Mouse (Mus musculus) intestine, embryonic 16.5 days (tissue): ENCODE measurements around the gene Sesn1. TPM values are rescaled to one million over a fixed set of nuclear protein-coding genes. Genes with fewer than 3 reads are reported as not detected.

Experiments used
- ATAC-seq: fragments of 200-750 bp; cut with Nextera tagmentation; 2 replicates; pipeline ENCODE4 v1.8.0; 2017; ENCODE audit warnings: moderate TSS enrichment, moderate library complexity
- H3K27ac ChIP-seq: fragments of 300-500 bp; sonication (generic); 2 replicates; pipeline ENCODE4 v1.5.1; 2014; ENCODE audit warnings: mild to moderate bottlenecking, low read length
- H3K27me3 ChIP-seq: fragments of 300-500 bp; sonication (generic); replicated peaks from 2 replicates; pipeline ENCODE4 v1.6.1; 2014; ENCODE audit warnings: low read length, control low read depth, mixed read lengths; ENCODE audit not compliant: control insufficient read depth, insufficient read depth
- H3K36me3 ChIP-seq: fragments of 300-500 bp; sonication (generic); 2 replicates; pipeline ENCODE4 v1.6.1; 2014; ENCODE audit warnings: low read length, control low read depth; ENCODE audit not compliant: control insufficient read depth, insufficient read depth
- H3K4me1 ChIP-seq: fragments of 300-500 bp; sonication (generic); 2 replicates; pipeline ENCODE4 v1.6.1; 2014; ENCODE audit warnings: low read length, control low read depth, mixed read lengths; ENCODE audit not compliant: control insufficient read depth, insufficient read depth
- H3K4me2 ChIP-seq: fragments of 300-500 bp; sonication (generic); 2 replicates; pipeline ENCODE4 v1.6.1; 2014; ENCODE audit warnings: low read depth, low read length, control low read depth
- H3K4me3 ChIP-seq: fragments of 300-500 bp; sonication (generic); 2 replicates; pipeline ENCODE4 v1.5.1; 2014; ENCODE audit warnings: mild to moderate bottlenecking, low read length
- H3K9ac ChIP-seq: fragments of 300-500 bp; sonication (generic); 2 replicates; pipeline ENCODE4 v1.6.1; 2014; ENCODE audit warnings: low read depth, low read length
- H3K9me3 ChIP-seq: fragments of 300-500 bp; sonication (generic); 2 replicates; pipeline ENCODE4 v1.6.1; 2016; ENCODE audit warnings: low read length, control low read depth; ENCODE audit not compliant: control insufficient read depth
- WGBS: fragments of 180-500 bp; shearing (Covaris S2); extraction: QIAGEN DNeasy Blood & Tissue Kit; methylation state at CpG from one replicate; pipeline ENCODE4 v1.1.7; 2014; 5-methylcytosine and 5-hydroxymethylcytosine counted together
- polyA plus RNA-seq: library from polyadenylated mRNA; unstranded; fragments of >200 nt; fragmentation: Nextera tagmentation; extraction: Ambion mirVana; gene quantifications from 2 replicates; pipeline ENCODE4 v1.2.1, GENCODE M21; 2015

The Sesn1 gene
- polyA plus RNA-seq, 1 experiment from 2014 or later = 28.3 TPM

GRCm38 (mm10) chr10:41907950-41908349, 98.2 kb downstream of the Sesn1 start:
- H3K4me2 ChIP-seq = no peak overlapping the region
- H3K36me3 ChIP-seq = peaks cover 7% of the 10 kb centered on the region; the same call in 1 of the 2 replicates
- WGBS = 85% methylated on average over 4 of the region's 4 CpGs
- H3K9ac ChIP-seq = no peak overlapping the region
- no peaks in the 10 kb centered on the region for H3K27me3 ChIP-seq
- H3K27ac ChIP-seq = no peak overlapping the region
- no peak overlapping the region for H3K4me3 ChIP-seq
- no peak for ATAC-seq
- H3K4me1 ChIP-seq = no peaks in the 10 kb centered on the region
- no peaks in the 10 kb centered on the region for H3K9me3 ChIP-seq

- no peak overlapping the region for H3K4me2 ChIP-seq
- no peaks in the 10 kb centered on the region for H3K4me1 ChIP-seq
- 75% methylated on average over 6 of the region's 6 CpGs for WGBS
- no peaks in the 10 kb centered on the region for H3K9me3 ChIP-seq
- H3K27me3 ChIP-seq = no peaks in the 10 kb centered on the region
- H3K4me3 ChIP-seq = no peak overlapping the region
- no peak overlapping the region for H3K27ac ChIP-seq
- H3K36me3 ChIP-seq = peaks cover 7% of the 10 kb centered on the region; the same call in 1 of the 2 replicates
- ATAC-seq = no peak
- H3K9ac ChIP-seq = no peak overlapping the region
Observed at GRCm38 (mm10) chr10:41908899-41909298, 99.2 kb downstream of the Sesn1 start.

GRCm38 (mm10) chr10:41912290-41912994, 102.7 kb downstream of the Sesn1 start:
- H3K4me2 ChIP-seq = no peak overlapping the region
- ATAC-seq = no peak
- no peaks in the 10 kb centered on the region for H3K36me3 ChIP-seq
- no peaks in the 10 kb centered on the region for H3K9me3 ChIP-seq
- no peak overlapping the region for H3K4me3 ChIP-seq
- no peaks in the 10 kb centered on the region for H3K4me1 ChIP-seq
- no peak overlapping the region for H3K9ac ChIP-seq
- H3K27me3 ChIP-seq = no peaks in the 10 kb centered on the region
- WGBS = 78% methylated on average over 8 of the region's 8 CpGs
- no peak overlapping the region for H3K27ac ChIP-seq

- no peaks in the 10 kb centered on the region for H3K36me3 ChIP-seq
- WGBS = 83% methylated on average over 14 of the region's 14 CpGs
- H3K9ac ChIP-seq = no peak overlapping the region
- H3K4me2 ChIP-seq = no peak overlapping the region
- no peak overlapping the region for H3K4me3 ChIP-seq
- H3K9me3 ChIP-seq = no peaks in the 10 kb centered on the region
- no peaks in the 10 kb centered on the region for H3K27me3 ChIP-seq
- no peak overlapping the region for H3K27ac ChIP-seq
- no peaks in the 10 kb centered on the region for H3K4me1 ChIP-seq
- ATAC-seq = no peak
Observed at GRCm38 (mm10) chr10:41926726-41927125, 117.0 kb downstream of the Sesn1 start.

GRCm38 (mm10) chr10:41930966-41931365, 121.2 kb downstream of the Sesn1 start:
- H3K9me3 ChIP-seq = no peaks in the 10 kb centered on the region
- H3K27me3 ChIP-seq = no peaks in the 10 kb centered on the region
- ATAC-seq = no peak
- H3K4me3 ChIP-seq = no peak overlapping the region
- H3K9ac ChIP-seq = no peak overlapping the region
- H3K4me1 ChIP-seq = peaks cover 14% of the 10 kb centered on the region
- no peak overlapping the region for H3K4me2 ChIP-seq
- H3K27ac ChIP-seq = no peak overlapping the region
- WGBS = 62% methylated on average over 4 of the region's 4 CpGs
- no peaks in the 10 kb centered on the region for H3K36me3 ChIP-seq

GRCm38 (mm10) chr10:41931962-41932361, 122.2 kb downstream of the Sesn1 start:
- 82% methylated on average over 12 of the region's 12 CpGs for WGBS
- no peak for ATAC-seq
- peaks cover 16% of the 10 kb centered on the region for H3K4me1 ChIP-seq

GRCm38 (mm10) chr10:41932943-41933342, 123.2 kb downstream of the Sesn1 start:
- ATAC-seq = no peak
- H3K9ac ChIP-seq = no peak overlapping the region
- H3K36me3 ChIP-seq = no peaks in the 10 kb centered on the region
- no peak overlapping the region for H3K4me3 ChIP-seq
- no peak overlapping the region for H3K4me2 ChIP-seq
- peaks cover 16% of the 10 kb centered on the region for H3K4me1 ChIP-seq
- H3K27me3 ChIP-seq = no peaks in the 10 kb centered on the region
- no peaks in the 10 kb centered on the region for H3K9me3 ChIP-seq
- H3K27ac ChIP-seq = no peak overlapping the region
- WGBS = 87% methylated on average over 5 of the region's 5 CpGs

More at GRCm38 (mm10) chr10:41931962-41932361, 122.2 kb downstream of the Sesn1 start:
- no peak overlapping the region for H3K27ac ChIP-seq
- H3K9ac ChIP-seq = no peak overlapping the region
- H3K27me3 ChIP-seq = no peaks in the 10 kb centered on the region
- H3K9me3 ChIP-seq = no peaks in the 10 kb centered on the region
- no peaks in the 10 kb centered on the region for H3K36me3 ChIP-seq
- H3K4me2 ChIP-seq = no peak overlapping the region
- H3K4me3 ChIP-seq = no peak overlapping the region

- Histone ChIP-seq H3K4me1 (peaks cover 16% of the 10 kb centered on the region), H3K27ac (no peak overlapping the region), H3K9ac (no peak overlapping the region), H3K27me3 (no peaks in the 10 kb centered on the region), H3K4me3 (no peak overlapping the region), H3K9me3 (no peaks in the 10 kb centered on the region), H3K36me3 (no peaks in the 10 kb centered on the region), H3K4me2 (no peak overlapping the region)
- ATAC-seq = no peak
- 61% methylated on average over 6 of the region's 6 CpGs for WGBS
Observed at GRCm38 (mm10) chr10:41933536-41933935, 123.8 kb downstream of the Sesn1 start.

GRCm38 (mm10) chr10:41934633-41935475, 125.1 kb downstream of the Sesn1 start:
- 13% methylated on average over 21 of the region's 21 CpGs for WGBS
- Histone ChIP-seq H3K36me3 (no peaks in the 10 kb centered on the region), H3K27ac (peak overlapping the region; percentile 65), H3K4me3 (no peak overlapping the region), H3K27me3 (no peaks in the 10 kb centered on the region), H3K9me3 (no peaks in the 10 kb centered on the region), H3K4me1 (peaks cover 16% of the 10 kb centered on the region), H3K9ac (peak overlapping the region; percentile 20; the same call in 1 of the 2 replicates), H3K4me2 (peak overlapping the region; percentile 50)
- peak; percentile 74 for ATAC-seq
